Mouse (Mus musculus) hindbrain, embryonic 11.5 days (tissue): ENCODE data around the gene Mmp17. TPM values are rescaled to one million over a fixed set of nuclear protein-coding genes. Genes with fewer than 3 reads are reported as not detected.

Source experiments
- ATAC-seq: fragments of 200-750 bp; cut with Nextera tagmentation; 2 replicates; pipeline ENCODE4 v1.8.0; 2017; ENCODE audit warnings: mild to moderate bottlenecking, moderate TSS enrichment, moderate library complexity; ENCODE audit not compliant: low FRiP score
- DNase-seq: peaks from one replicate; pipeline ENCODE4 v3.0.0-alpha.2; 2015; ENCODE audit warnings: low spot score
- H3K27ac ChIP-seq: fragments of 300-500 bp; sonication (generic); 2 replicates; pipeline ENCODE4 v1.5.1; 2014; ENCODE audit warnings: mild to moderate bottlenecking, low read depth, low read length
- H3K27me3 ChIP-seq: fragments of 300-500 bp; sonication (generic); 2 replicates; pipeline ENCODE4 v1.6.1; 2014; ENCODE audit warnings: mild to moderate bottlenecking, low read length, moderate library complexity, mixed read lengths; ENCODE audit not compliant: control insufficient read depth, insufficient read depth
- H3K36me3 ChIP-seq: fragments of 300-500 bp; sonication (generic); 2 replicates; pipeline ENCODE4 v1.6.1; 2014; ENCODE audit warnings: mild to moderate bottlenecking, low read length, moderate library complexity, mixed read lengths; ENCODE audit not compliant: control insufficient read depth, insufficient read depth
- H3K4me1 ChIP-seq: fragments of 300-500 bp; sonication (generic); replicated peaks from 2 replicates; pipeline ENCODE4 v1.6.1; 2014; ENCODE audit warnings: low read length, mixed read lengths; ENCODE audit not compliant: control insufficient read depth, insufficient read depth
- H3K4me2 ChIP-seq: fragments of 300-500 bp; sonication (generic); replicated peaks from 2 replicates; pipeline ENCODE4 v1.6.1; 2014; ENCODE audit warnings: mild to moderate bottlenecking, low read depth, low read length
- H3K4me3 ChIP-seq: fragments of 300-500 bp; sonication (generic); 2 replicates; pipeline ENCODE4 v1.5.1; 2014; ENCODE audit warnings: low read depth, low read length
- H3K9ac ChIP-seq: fragments of 300-500 bp; sonication (generic); 2 replicates; pipeline ENCODE4 v1.6.1; 2014; ENCODE audit warnings: low read depth, low read length
- H3K9me3 ChIP-seq: fragments of 300-500 bp; sonication (generic); 2 replicates; pipeline ENCODE4 v1.6.1; 2016; ENCODE audit warnings: low read length; ENCODE audit not compliant: control insufficient read depth
- WGBS: fragments of 180-500 bp; shearing (Covaris S2); extraction: QIAGEN DNeasy Blood & Tissue Kit; methylation state at CpG from one replicate; pipeline ENCODE4 v1.1.7; 2014; 5-methylcytosine and 5-hydroxymethylcytosine counted together
- polyA plus RNA-seq: library from polyadenylated mRNA; unstranded; fragments of >200 nt; fragmentation: Nextera tagmentation; extraction: Ambion mirVana; gene quantifications from 2 replicates; pipeline ENCODE4 v1.2.1, GENCODE M21; 2014

Mmp17 gene
- polyA plus RNA-seq, 1 experiment from 2014 or later, result 2.7 TPM

- Histone ChIP-seq H3K36me3 (no peaks in the 10 kb centered on the region), H3K27ac (no peak overlapping the region), H3K4me2 (no peak overlapping the region), H3K4me1 (no peaks in the 10 kb centered on the region), H3K9me3 (no peaks in the 10 kb centered on the region), H3K9ac (no peak overlapping the region), H3K4me3 (no peak overlapping the region), H3K27me3 (peaks cover 9% of the 10 kb centered on the region)
- ATAC-seq, result no peak
- 78% methylated on average over 7 of the region's 7 CpGs for WGBS
- DNase-seq, result no peak
Observed at GRCm38 (mm10) chr5:129581015-129581414, 3.0 kb upstream of the Mmp17 start.

- ATAC-seq (no peak), DNase-seq (no peak)
- no peak overlapping the region for H3K27ac ChIP-seq
- H3K4me1 ChIP-seq, result 0 out of 2 replicates have a peak, but pooled peaks cover 5% of the 10 kb centered on the region
- H3K9me3 ChIP-seq, result no peaks in the 10 kb centered on the region
- H3K36me3 ChIP-seq, result no peaks in the 10 kb centered on the region
- peak overlapping the region; percentile 99 for H3K4me2 ChIP-seq
- no peak overlapping the region; the same call in 1 of the 2 replicates for H3K9ac ChIP-seq
- 5% methylated on average over 12 of the region's 12 CpGs for WGBS
- peaks cover 9% of the 10 kb centered on the region for H3K27me3 ChIP-seq
- peak overlapping the region; percentile 79 for H3K4me3 ChIP-seq
Observed at GRCm38 (mm10) chr5:129583331-129583730, 638 bp upstream of the Mmp17 start.

GRCm38 (mm10) chr5:129584583-129585541 lies 893 bp downstream of the Mmp17 start:
- Histone ChIP-seq H3K9me3 (no peaks in the 10 kb centered on the region), H3K36me3 (no peaks in the 10 kb centered on the region), H3K4me1 (0 out of 2 replicates have a peak, but pooled peaks cover 5% of the 10 kb centered on the region), H3K4me3 (peak overlapping the region; percentile 79), H3K27me3 (peaks cover 9% of the 10 kb centered on the region), H3K9ac (peak overlapping the region; percentile 74), H3K27ac (0 out of 2 replicates have a peak overlapping the region, but pooled peaks have one; percentile 1), H3K4me2 (peak overlapping the region; percentile 99)
- WGBS, result 1% methylated on average over 75 of the region's 76 CpGs
- ATAC-seq (peak; percentile 39), DNase-seq (peak; percentile 69)

GRCm38 (mm10) chr5:129586016-129586415 lies 2.0 kb downstream of the Mmp17 start:
- DNase-seq (peak; percentile 97), ATAC-seq (peak; percentile 63)
- H3K9me3 ChIP-seq, result no peaks in the 10 kb centered on the region
- 0% methylated on average over 16 of the region's 17 CpGs for WGBS
- peak overlapping the region; percentile 79; the same call in 1 of the 2 replicates for H3K4me3 ChIP-seq
- peaks cover 9% of the 10 kb centered on the region for H3K27me3 ChIP-seq
- peak overlapping the region; percentile 48; the same call in 1 of the 2 replicates for H3K27ac ChIP-seq
- no peaks in the 10 kb centered on the region for H3K36me3 ChIP-seq
- H3K4me1 ChIP-seq, result peaks cover 7% of the 10 kb centered on the region; the same call in 1 of the 2 replicates
- H3K9ac ChIP-seq, result peak overlapping the region; percentile 52
- peak overlapping the region; percentile 99 for H3K4me2 ChIP-seq

GRCm38 (mm10) chr5:129586471-129586870 lies 2.5 kb downstream of the Mmp17 start:
- Histone ChIP-seq H3K4me2 (peak overlapping the region; percentile 99), H3K9ac (peak overlapping the region; percentile 52), H3K4me3 (no peak overlapping the region), H3K27me3 (peaks cover 9% of the 10 kb centered on the region), H3K9me3 (no peaks in the 10 kb centered on the region), H3K27ac (peak overlapping the region; percentile 48; the same call in 1 of the 2 replicates), H3K36me3 (no peaks in the 10 kb centered on the region), H3K4me1 (peaks cover 8% of the 10 kb centered on the region; the same call in 1 of the 2 replicates)
- 65% methylated on average over 13 of the region's 13 CpGs for WGBS
- DNase-seq (no peak), ATAC-seq (no peak)

- H3K4me2 ChIP-seq, result peak overlapping the region; percentile 9; the same call in 1 of the 2 replicates
- no peak overlapping the region for H3K9ac ChIP-seq
- no peak overlapping the region for H3K4me3 ChIP-seq
- peak; percentile 64 for DNase-seq
- H3K27ac ChIP-seq, result no peak overlapping the region
- H3K9me3 ChIP-seq, result no peaks in the 10 kb centered on the region
- WGBS, result 12% methylated on average over 11 of the region's 11 CpGs
- no peaks in the 10 kb centered on the region for H3K36me3 ChIP-seq
- H3K27me3 ChIP-seq, result no peaks in the 10 kb centered on the region
- ATAC-seq, result peak; percentile 39; the same call in 1 of the 2 replicates
- peaks cover 8% of the 10 kb centered on the region; the same call in 1 of the 2 replicates for H3K4me1 ChIP-seq
Observed at GRCm38 (mm10) chr5:129590915-129591314, 6.9 kb downstream of the Mmp17 start.

- H3K9me3 ChIP-seq, result no peaks in the 10 kb centered on the region
- no peak overlapping the region for H3K9ac ChIP-seq
- no peak overlapping the region for H3K4me2 ChIP-seq
- ATAC-seq (peak; percentile 45), DNase-seq (peak; percentile 91)
- peaks cover 3% of the 10 kb centered on the region; the same call in 1 of the 2 replicates for H3K4me1 ChIP-seq
- H3K36me3 ChIP-seq, result no peaks in the 10 kb centered on the region
- H3K27ac ChIP-seq, result no peak overlapping the region
- 39% methylated on average over 19 of the region's 19 CpGs for WGBS
- H3K27me3 ChIP-seq, result no peaks in the 10 kb centered on the region
- H3K4me3 ChIP-seq, result no peak overlapping the region
Observed at GRCm38 (mm10) chr5:129594116-129595114, 10.4 kb downstream of the Mmp17 start.

- H3K36me3 ChIP-seq, result no peaks in the 10 kb centered on the region
- peak; percentile 44 for DNase-seq
Observed at GRCm38 (mm10) chr5:129602071-129602487, 18.1 kb downstream of the Mmp17 start.

More at GRCm38 (mm10) chr5:129602071-129602487, 18.1 kb downstream of the Mmp17 start:
- no peaks in the 10 kb centered on the region for H3K27me3 ChIP-seq
- H3K9ac ChIP-seq, result no peak overlapping the region
- no peak overlapping the region for H3K27ac ChIP-seq
- no peaks in the 10 kb centered on the region for H3K9me3 ChIP-seq
- H3K4me1 ChIP-seq, result no peaks in the 10 kb centered on the region
- no peak for ATAC-seq
- H3K4me2 ChIP-seq, result no peak overlapping the region
- no peak overlapping the region for H3K4me3 ChIP-seq
- WGBS, result 32% methylated on average over 16 of the region's 16 CpGs
